Mouse (Mus musculus) MEL (cell line): ENCODE measurements at regions not wholly inside any gene's neighbourhood (a gene's known extent, or its start where the extent isn't known, plus 50 kb on each side); places are given as distances from the start of the nearest gene placed in this dataset.

Experiments
- DNase-seq: peaks from one replicate; pipeline ENCODE4 v3.0.0; 2011; ENCODE audit warnings: low read depth, low spot score
- H3K27ac ChIP-seq: 2 replicates; pipeline ENCODE4 v1.5.1; 2012; ENCODE audit warnings: low read depth, mild to moderate bottlenecking, control low read depth, low read length, moderate library complexity; ENCODE audit not compliant: control insufficient read depth
- H3K27me3 ChIP-seq, 2 experiments: fragments of 150-350 bp in 1 of 2; sonication (generic) in 1 of 2; 2 replicates each; pipeline ENCODE4 v1.6.1; 2012; ENCODE audit warnings: low read length in 2 of 2, mild to moderate bottlenecking in 2 of 2, improper control_type of control experiment in 1 of 2, moderate library complexity in 1 of 2; ENCODE audit not compliant: insufficient read depth in 2 of 2, control insufficient read depth in 1 of 2
- H3K36me3 ChIP-seq, 2 experiments: 2 replicates each; pipeline ENCODE4 v1.6.1; 2012 to 2014; ENCODE audit warnings: low read length in 2 of 2, improper control_type of control experiment in 1 of 2, inconsistent platforms in 1 of 2, mild to moderate bottlenecking in 1 of 2; ENCODE audit not compliant: insufficient read depth in 2 of 2, control insufficient read depth in 1 of 2
- H3K4me1 ChIP-seq, 2 experiments: fragments of 150-350 bp in 1 of 2; sonication (generic) in 1 of 2; 2 replicates each; pipeline ENCODE4 v1.6.1; 2012; ENCODE audit warnings: low read length in 2 of 2, improper control_type of control experiment in 1 of 2, mild to moderate bottlenecking in 1 of 2; ENCODE audit not compliant: insufficient read depth in 2 of 2, control insufficient read depth in 1 of 2
- H3K4me3 ChIP-seq, 2 experiments: fragments of 150-350 bp in 1 of 2; sonication (generic) in 1 of 2; 2 replicates each; pipeline ENCODE4 v1.5.1; 2012; ENCODE audit warnings: low read depth in 2 of 2, low read length in 2 of 2, mild to moderate bottlenecking in 2 of 2, moderate library complexity in 2 of 2, control low read depth in 1 of 2, improper control_type of control experiment in 1 of 2; ENCODE audit not compliant: control insufficient read depth in 1 of 2, insufficient read depth in 1 of 2
- H3K79me2 ChIP-seq: 2 replicates; pipeline ENCODE4 v1.6.1; 2012; ENCODE audit warnings: mild to moderate bottlenecking, low read length, moderate library complexity; ENCODE audit not compliant: control insufficient read depth, poor library complexity, insufficient read depth
- H3K9ac ChIP-seq: 2 replicates; pipeline ENCODE4 v1.6.1; 2012; ENCODE audit warnings: low read depth, mild to moderate bottlenecking, control low read depth, low read length, moderate library complexity; ENCODE audit not compliant: control insufficient read depth, poor library complexity, severe bottlenecking
- H3K9me3 ChIP-seq: fragments of 150-350 bp; sonication (generic); replicated peaks from 2 replicates; pipeline ENCODE4 v1.6.1; 2012; ENCODE audit warnings: mild to moderate bottlenecking, low read length, improper control_type of control experiment, moderate library complexity; ENCODE audit not compliant: insufficient read depth
- BHLHE40 ChIP-seq: IDR thresholded peaks from 2 replicates; pipeline ENCODE4 v1.6.1; 2012; ENCODE audit warnings: low read depth, mild to moderate bottlenecking, inconsistent platforms, low read length, improper control_type of control experiment, borderline replicate concordance
- CHD1 ChIP-seq: IDR thresholded peaks from 2 replicates; pipeline ENCODE4 v1.6.1; 2012; ENCODE audit warnings: low read depth, mild to moderate bottlenecking, inconsistent platforms, low read length, improper control_type of control experiment
- CTCF ChIP-seq, 3 experiments: IDR thresholded peaks in 2 of 3; conservative IDR thresholded peaks in 1 of 3; 2 replicates each; pipeline ENCODE4 v1.5.1; 2011 to 2012; ENCODE audit warnings: low read length in 3 of 3, low read depth in 2 of 3, mild to moderate bottlenecking in 2 of 3, improper control_type of control experiment in 1 of 3, inconsistent platforms in 1 of 3, mixed read lengths in 1 of 3, moderate library complexity in 1 of 3; ENCODE audit not compliant: control insufficient read depth in 1 of 3, insufficient read depth in 1 of 3, poor library complexity in 1 of 3, severe bottlenecking in 1 of 3
- ELF1 ChIP-seq: IDR thresholded peaks from 2 replicates; pipeline ENCODE4 v1.6.1; 2014; ENCODE audit warnings: low read depth, mild to moderate bottlenecking, inconsistent platforms, low read length, improper control_type of control experiment, moderate library complexity
- GABPA ChIP-seq: IDR thresholded peaks from 2 replicates; pipeline ENCODE4 v1.6.1; 2012; ENCODE audit warnings: low read depth, mild to moderate bottlenecking, inconsistent platforms, low read length, improper control_type of control experiment, moderate library complexity
- MAFK ChIP-seq: IDR thresholded peaks from 2 replicates; pipeline ENCODE4 v1.6.1; 2011; ENCODE audit warnings: low read depth, mild to moderate bottlenecking, low read length, improper control_type of control experiment, borderline replicate concordance
- MAX ChIP-seq: IDR thresholded peaks from 2 replicates; pipeline ENCODE4 v1.6.1; 2011; ENCODE audit warnings: low read length, improper control_type of control experiment
- MAZ ChIP-seq: IDR thresholded peaks from 2 replicates; pipeline ENCODE4 v1.6.1; 2012; ENCODE audit warnings: low read depth, mild to moderate bottlenecking, inconsistent platforms, low read length, improper control_type of control experiment
- MEF2A ChIP-seq: IDR thresholded peaks from 2 replicates; pipeline ENCODE4 v1.6.1; 2014; ENCODE audit warnings: low read depth, mild to moderate bottlenecking, inconsistent platforms, low read length, improper control_type of control experiment; ENCODE audit not compliant: poor library complexity, insufficient replicate concordance, severe bottlenecking; ENCODE audit errors: extremely low read depth
- MXI1 ChIP-seq: IDR thresholded peaks from 2 replicates; pipeline ENCODE4 v1.6.1; 2011; ENCODE audit warnings: mild to moderate bottlenecking, low read depth, low read length, improper control_type of control experiment
- RAD21 ChIP-seq: IDR thresholded peaks from 2 replicates; pipeline ENCODE4 v1.6.1; 2011; ENCODE audit warnings: mild to moderate bottlenecking, low read depth, low read length, improper control_type of control experiment
- SMC3 ChIP-seq: IDR thresholded peaks from 2 replicates; pipeline ENCODE4 v1.6.1; 2011; ENCODE audit warnings: low read depth, low read length, improper control_type of control experiment
- TCF12 ChIP-seq: IDR thresholded peaks from 2 replicates; pipeline ENCODE4 v1.6.1; 2014; ENCODE audit warnings: low read depth, mild to moderate bottlenecking, inconsistent platforms, low read length, improper control_type of control experiment, moderate library complexity
- ZC3H11A ChIP-seq: IDR thresholded peaks from 2 replicates; pipeline ENCODE4 v1.6.1; 2012; ENCODE audit warnings: low read depth, mild to moderate bottlenecking, inconsistent platforms, low read length, improper control_type of control experiment
- ZMIZ1 ChIP-seq: IDR thresholded peaks from 2 replicates; pipeline ENCODE4 v1.6.1; 2012; ENCODE audit warnings: low read depth, mild to moderate bottlenecking, inconsistent platforms, low read length, improper control_type of control experiment, moderate library complexity
- ZNF384 ChIP-seq: IDR thresholded peaks from 2 replicates; pipeline ENCODE4 v1.6.1; 2012; ENCODE audit warnings: low read depth, mild to moderate bottlenecking, inconsistent platforms, low read length, improper control_type of control experiment

GRCm38 (mm10) chr6:127359391-127359874 lies 87.2 kb upstream of the Parp11 start:
- H3K9ac ChIP-seq: no peak overlapping the region
- peak; percentile 76 for DNase-seq
- H3K27me3 ChIP-seq: 0 out of 4 replicates have a peak, but pooled peaks cover 0 to 2% of the 10 kb centered on the region in 2 experiments

GRCm38 (mm10) chr6:127362166-127362565 lies 84.5 kb upstream of the Parp11 start:
- Histone ChIP-seq H3K79me2 (no peaks in the 10 kb centered on the region), H3K27ac (no peak overlapping the region), H3K4me3 (no peak overlapping the region), H3K9me3 (no peaks in the 10 kb centered on the region), H3K36me3 (no peaks in the 10 kb centered on the region), H3K4me1 (no peaks in the 10 kb centered on the region), H3K9ac (no peak overlapping the region), H3K27me3 (peaks cover 0 to 4% of the 10 kb centered on the region in 2 experiments; a peak in 2 of 4 replicates)
- no peak for DNase-seq
- TF ChIP-seq BHLHE40 (no peak), ZMIZ1 (no peak), CTCF (IDR thresholded peaks at IDR 0.05 in 2 of 3, conservative IDR thresholded peaks at IDR 0.05 in 1 of 3; ENCODE audit: control insufficient read depth in 1 of 3, insufficient read depth in 1 of 3, low read depth in 2 of 3, low read length in 3 of 3, poor library complexity in 1 of 3, severe bottlenecking in 1 of 3) (no peak), MAZ (no peak), GABPA (no peak), ZC3H11A (no peak), MEF2A (no peak), MAX (no peak)

More at GRCm38 (mm10) chr6:127359391-127359874, 87.2 kb upstream of the Parp11 start:
- TF ChIP-seq ELF1 (no peak), MXI1 (no peak), CTCF (IDR thresholded peaks at IDR 0.05 in 2 of 3, conservative IDR thresholded peaks at IDR 0.05 in 1 of 3; ENCODE audit: control insufficient read depth in 1 of 3, insufficient read depth in 1 of 3, low read depth in 2 of 3, low read length in 3 of 3, poor library complexity in 1 of 3, severe bottlenecking in 1 of 3) (peak; percentile 68 to 94 (median 86)), MAFK (no peak), ZC3H11A (peak; percentile 91), ZNF384 (peak; percentile 86), CHD1 (no peak), RAD21 (peak; percentile 93), SMC3 (peak; percentile 93), TCF12 (no peak)
- TF ChIP-seq, all 39 proteins: peak for 5
- Histone ChIP-seq H3K4me3 (no peak overlapping the region), H3K27ac (no peak overlapping the region), H3K36me3 (no peaks in the 10 kb centered on the region), H3K79me2 (no peaks in the 10 kb centered on the region), H3K4me1 (no peaks in the 10 kb centered on the region), H3K9me3 (no peaks in the 10 kb centered on the region)
